ENCODE assay signal across 30 mouse cellular contexts in genomic region chr6:47560846-47561245, GRCm38 (mm10). TPM values are rescaled to one million over a fixed set of nuclear protein-coding genes. Genes with fewer than 3 reads are reported as not detected.
DNase-seq lines count a peak whose midpoint lies in the region; ATAC-seq and TF ChIP-seq lines count a peak whose summit lies in the region.
"Had no signal": no experiment of that assay in that cellular context is flagged by ENCODE, and none has a peak within 500 bp of the region (broad histone marks: within the 10 kb centered on the region; RNA-seq: fewer than 3 reads in every experiment).

No protein-coding gene starts in this region.

- H3K4me3 ChIP-seq in intestine, postnatal 0 days (ENCODE audit: low read depth, low read length), result no peak overlapping the region
- H3K4me3 ChIP-seq in intestine, embryonic 15.5 days (replicated peaks), result no peak overlapping the region
- H3K4me3 ChIP-seq: embryonic facial prominence, embryonic 12.5 days; heart, embryonic 12.5 days; hindbrain, embryonic 13.5 days; kidney, embryonic 15.5 days; liver, embryonic 15.5 days; megakaryocyte, embryonic 14.5 days; midbrain, embryonic 12.5 days; myocyte; neural tube, embryonic 13.5 days had no signal

- intact Hi-C loops in left cerebral cortex, postnatal 36 days (cut with DNase I), result no loop called here

- H3K27ac ChIP-seq in intestine, postnatal 0 days (ENCODE audit: low read depth, low read length), result peak overlapping the region; percentile 28; the same call in 1 of the 2 replicates
- H3K27ac ChIP-seq in intestine, embryonic 15.5 days, result no peak overlapping the region
- H3K27ac ChIP-seq: embryonic facial prominence, embryonic 12.5 days; hindbrain, embryonic 13.5 days; kidney, embryonic 15.5 days; liver, embryonic 15.5 days; midbrain, embryonic 12.5 days; neural tube, embryonic 13.5 days had no signal

- no peak overlapping the region for H3K4me2 ChIP-seq in intestine, postnatal 0 days (replicated peaks; ENCODE audit: low read depth)
- H3K4me2 ChIP-seq in intestine, embryonic 15.5 days (replicated peaks), result no peak overlapping the region
- H3K4me2 ChIP-seq: embryonic facial prominence, embryonic 12.5 days; heart, embryonic 12.5 days; hindbrain, embryonic 13.5 days; kidney, embryonic 15.5 days; liver, embryonic 15.5 days; midbrain, embryonic 12.5 days; neural tube, embryonic 13.5 days had no signal

- H3K36me3 ChIP-seq in intestine, postnatal 0 days (ENCODE audit: control insufficient read depth, insufficient read depth), result no peaks in the 10 kb centered on the region
- no peaks in the 10 kb centered on the region; the same call in none of the 2 replicates for H3K36me3 ChIP-seq in intestine, embryonic 15.5 days

- no peak for DNase-seq in right cerebral cortex, postnatal 4 days
- DNase-seq in left cerebral cortex, postnatal 36 days (ENCODE audit: low spot score in 2 of 2), result no peak
- no peak for DNase-seq in cerebellum, adult 8-10 months
- DNase-seq: adrenal gland, adult 2 months; adrenal gland, postnatal 36 days; cerebellum, adult 2 months; cerebellum, postnatal 25 days; embryo, embryonic 11 days; gastrocnemius, postnatal 14 days; heart, adult 11 months; heart, postnatal 4 days; kidney, adult 18-20 months; kidney, postnatal 25 days; spleen, adult 18-20 months; thymus, postnatal 4 days had no signal

- whole genome bisulfite sequencing in intestine, postnatal 0 days, result 52% methylated on average over 2 of the region's 2 CpGs
- WGBS in intestine, embryonic 15.5 days, result 68% methylated on average over 2 of the region's 2 CpGs

- no peaks in the 10 kb centered on the region for H3K27me3 ChIP-seq in intestine, postnatal 0 days (replicated peaks; ENCODE audit: control insufficient read depth, insufficient read depth, low read length)
- no peaks in the 10 kb centered on the region for H3K27me3 ChIP-seq in intestine, embryonic 15.5 days (replicated peaks)
- H3K27me3 ChIP-seq: embryonic facial prominence, embryonic 12.5 days; heart, embryonic 12.5 days; hindbrain, embryonic 13.5 days; kidney, embryonic 15.5 days; liver, embryonic 15.5 days; megakaryocyte, embryonic 14.5 days; midbrain, embryonic 12.5 days; neural tube, embryonic 13.5 days had no signal

- no peak for TF ChIP-seq CTCF in intestine, postnatal 0 days (IDR thresholded peaks at IDR 0.05; ENCODE audit: low read depth)

- 0 out of 2 replicates have a peak, but pooled peaks cover 6% of the 10 kb centered on the region for H3K4me1 ChIP-seq in intestine, postnatal 0 days (replicated peaks; ENCODE audit: control insufficient read depth, insufficient read depth, low read length)
- H3K4me1 ChIP-seq in intestine, embryonic 15.5 days (replicated peaks), result no peaks in the 10 kb centered on the region
- H3K4me1 ChIP-seq: embryonic facial prominence, embryonic 12.5 days; hindbrain, embryonic 13.5 days; kidney, embryonic 15.5 days; midbrain, embryonic 12.5 days; neural tube, embryonic 13.5 days had no signal

- no peak overlapping the region for H3K9ac ChIP-seq in intestine, postnatal 0 days (ENCODE audit: low read depth, low read length)
- no peak overlapping the region for H3K9ac ChIP-seq in intestine, embryonic 15.5 days
- H3K9ac ChIP-seq: embryonic facial prominence, embryonic 12.5 days; heart, embryonic 12.5 days; hindbrain, embryonic 13.5 days; kidney, embryonic 15.5 days; liver, embryonic 15.5 days; midbrain, embryonic 12.5 days; neural tube, embryonic 13.5 days had no signal

- no peaks in the 10 kb centered on the region for H3K9me3 ChIP-seq in intestine, postnatal 0 days (ENCODE audit: control insufficient read depth)
- no peaks in the 10 kb centered on the region for H3K9me3 ChIP-seq in intestine, embryonic 15.5 days
- H3K9me3 ChIP-seq: embryonic facial prominence, embryonic 12.5 days; heart, embryonic 12.5 days; hindbrain, embryonic 13.5 days; kidney, embryonic 15.5 days; liver, embryonic 15.5 days; megakaryocyte, embryonic 14.5 days; midbrain, embryonic 12.5 days; neural tube, embryonic 13.5 days had no signal

- ATAC-seq in intestine, postnatal 0 days, result no peak
- ATAC-seq in intestine, embryonic 15.5 days, result no peak
- peak; percentile 82 for ATAC-seq in CD4-positive, CD25-positive, alpha-beta regulatory T cell, adult 4 months
- ATAC-seq in activated CD4-positive, CD25-positive, alpha-beta regulatory T cell, adult 4 months, result peak; percentile 77
- ATAC-seq in neutrophil, adult 5-6 weeks (ENCODE audit: extremely low read depth, insufficient number of reproducible peaks, low FRiP score, poor library complexity, severe bottlenecking), result 0 out of 2 replicates have a peak, but pooled peaks have one; percentile 23
- ATAC-seq: forebrain, embryonic 14.5 days had no signal

RNA-seq across cellular contexts. Expression of gene Ezh2, which starts 34.3 kb away (rescaled TPM):
- polyA plus RNA-seq in intestine, postnatal 0 days (2015; fragmentation: Nextera tagmentation; extraction: Ambion mirVana), result 38.7 and 40.7 TPM in 2 replicates
- 66.6 and 77.2 TPM in 2 replicates for polyA plus RNA-seq in intestine, embryonic 15.5 days (2015; fragmentation: Nextera tagmentation; extraction: Ambion mirVana)
- polyA plus RNA-seq in CD4-positive, CD25-positive, alpha-beta regulatory T cell, adult 4 months (2017; shearing (Covaris generic)), result 10 to 100 TPM; 36.2 to 43.3 TPM
- polyA plus RNA-seq in activated CD4-positive, CD25-positive, alpha-beta regulatory T cell, adult 4 months (2017; shearing (Covaris generic)), result 10 to 100 TPM; 47.7 to 50.9 TPM
- 37.0 and 40.3 TPM in 2 replicates for total RNA-seq in neutrophil, adult 5-6 weeks (2017)
- total RNA-seq in left cerebral cortex, postnatal 36 days (2021), result 10 to 100 TPM; 12.8 to 13.7 TPM

Comparison
In these comparisons a context has a peak if more than half of its experiments do, and no peak if none do; other contexts are left out.
1. ATAC-seq: peak in CD4-positive, CD25-positive, alpha-beta regulatory T cell, adult 4 months (single experiment), activated CD4-positive, CD25-positive, alpha-beta regulatory T cell, adult 4 months (single experiment) and neutrophil, adult 5-6 weeks (single experiment); none in intestine, postnatal 0 days (single experiment) and intestine, embryonic 15.5 days (single experiment).